ENCODE assay signal across 18 mouse cellular contexts in genomic region chr10:4290561-4290960, GRCm38 (mm10).
"Had no signal": no experiment of that assay in that cellular context is flagged by ENCODE, and none has a peak within 500 bp of the region (broad histone marks: within the 10 kb centered on the region; RNA-seq: fewer than 3 reads in every experiment).

No protein-coding gene starts in this region.

- ATAC-seq: liver, embryonic 12.5 days had no signal

- H3K4me1 ChIP-seq: liver, embryonic 12.5 days had no signal

- H3K27ac ChIP-seq: kidney, postnatal 0 days; limb, embryonic 15.5 days; liver, embryonic 12.5 days; midbrain, embryonic 10.5 days; neural tube, embryonic 13.5 days had no signal

- DNase-seq: kidney, adult 9 months; kidney, postnatal 36 days; layer of hippocampus, adult 9-11 months; layer of hippocampus, postnatal 36 days; lung, embryonic 14.5 days; lung, postnatal 10 days; lung, postnatal 4 days; retina, postnatal 1 day; right cerebral cortex, postnatal 4 days; spleen, adult 18-20 months; thymus, adult 2 months; thymus, postnatal 25 days had no signal

- H3K4me3 ChIP-seq: limb, embryonic 15.5 days; liver, embryonic 12.5 days; midbrain, embryonic 10.5 days; myocyte; neural tube, embryonic 13.5 days had no signal

- H3K36me3 ChIP-seq: limb, embryonic 15.5 days; liver, embryonic 12.5 days; midbrain, embryonic 10.5 days; neural tube, embryonic 13.5 days had no signal

- H3K9ac ChIP-seq: limb, embryonic 15.5 days; liver, embryonic 12.5 days; lung, embryonic 14.5 days; neural tube, embryonic 13.5 days had no signal

- H3K4me2 ChIP-seq: limb, embryonic 15.5 days; liver, embryonic 12.5 days; lung, embryonic 14.5 days; neural tube, embryonic 13.5 days had no signal

- H3K9me3 ChIP-seq: limb, embryonic 15.5 days; liver, embryonic 12.5 days; midbrain, embryonic 10.5 days; neural tube, embryonic 13.5 days had no signal

- H3K27me3 ChIP-seq: limb, embryonic 15.5 days; liver, embryonic 12.5 days; neural tube, embryonic 13.5 days had no signal
